Mouse (Mus musculus): ENCODE results near the gene Nf1. TPM values are rescaled to one million over a fixed set of nuclear protein-coding genes. Genes with fewer than 3 reads are reported as not detected.

The Nf1 gene
- polyA plus RNA-seq, 1 experiment: 0.20 TPM

- Histone ChIP-seq H3K36me3 (ENCODE audit: control insufficient read depth) (no peaks in the 10 kb centered on the region), H3K27me3 (ENCODE audit: control insufficient read depth) (no peaks in the 10 kb centered on the region), H3K9me3 (ENCODE audit: control insufficient read depth, low read length) (no peaks in the 10 kb centered on the region), H3K4me3 (replicated peaks) (no peak overlapping the region), H3K4me1 (ENCODE audit: control insufficient read depth) (no peaks in the 10 kb centered on the region)
- TF ChIP-seq GATA1 (IDR thresholded peaks at IDR 0.05; ENCODE audit: low read length) (no peak), TAL1 (IDR thresholded peaks at IDR 0.05; ENCODE audit: low read length) (no peak)
Observed at GRCm38 (mm10) chr11:79511970-79512369, 172.5 kb downstream of the Nf1 start.

GRCm38 (mm10) chr11:79515331-79515730 is 175.8 kb downstream of the Nf1 start:
- Histone ChIP-seq H3K4me1 (ENCODE audit: control insufficient read depth) (no peaks in the 10 kb centered on the region), H3K9me3 (ENCODE audit: control insufficient read depth, low read length) (no peaks in the 10 kb centered on the region), H3K4me3 (replicated peaks) (no peak overlapping the region), H3K36me3 (ENCODE audit: control insufficient read depth) (no peaks in the 10 kb centered on the region), H3K27me3 (ENCODE audit: control insufficient read depth) (no peaks in the 10 kb centered on the region)
- TF ChIP-seq GATA1 (IDR thresholded peaks at IDR 0.05; ENCODE audit: low read length) (no peak), TAL1 (IDR thresholded peaks at IDR 0.05; ENCODE audit: low read length) (no peak)

GRCm38 (mm10) chr11:79515798-79516197 is 176.3 kb downstream of the Nf1 start:
- H3K9me3 ChIP-seq (ENCODE audit: control insufficient read depth, low read length): no peaks in the 10 kb centered on the region
- H3K4me1 ChIP-seq (ENCODE audit: control insufficient read depth): no peaks in the 10 kb centered on the region
- no peaks in the 10 kb centered on the region for H3K36me3 ChIP-seq (ENCODE audit: control insufficient read depth)
- H3K4me3 ChIP-seq (replicated peaks): no peak overlapping the region
- H3K27me3 ChIP-seq (ENCODE audit: control insufficient read depth): no peaks in the 10 kb centered on the region
- no peak for TF ChIP-seq GATA1 (IDR thresholded peaks at IDR 0.05; ENCODE audit: low read length)
- TF ChIP-seq TAL1 (IDR thresholded peaks at IDR 0.05; ENCODE audit: low read length): no peak

- Histone ChIP-seq H3K4me1 (ENCODE audit: control insufficient read depth) (peaks cover 7% of the 10 kb centered on the region), H3K36me3 (ENCODE audit: control insufficient read depth) (no peaks in the 10 kb centered on the region), H3K4me3 (replicated peaks) (no peak overlapping the region), H3K9me3 (ENCODE audit: control insufficient read depth, low read length) (no peaks in the 10 kb centered on the region), H3K27me3 (ENCODE audit: control insufficient read depth) (no peaks in the 10 kb centered on the region)
- no peak for TF ChIP-seq GATA1 (IDR thresholded peaks at IDR 0.05; ENCODE audit: low read length)
- no peak for TF ChIP-seq TAL1 (IDR thresholded peaks at IDR 0.05; ENCODE audit: low read length)
Observed at GRCm38 (mm10) chr11:79519299-79519698, 179.8 kb downstream of the Nf1 start.

GRCm38 (mm10) chr11:79519878-79520291 is 180.4 kb downstream of the Nf1 start:
- peaks cover 7% of the 10 kb centered on the region for H3K4me1 ChIP-seq (ENCODE audit: control insufficient read depth)
- H3K9me3 ChIP-seq (ENCODE audit: control insufficient read depth, low read length): no peaks in the 10 kb centered on the region
- no peaks in the 10 kb centered on the region for H3K36me3 ChIP-seq (ENCODE audit: control insufficient read depth)
- TF ChIP-seq GATA1 (IDR thresholded peaks at IDR 0.05; ENCODE audit: low read length): no peak
- TF ChIP-seq TAL1 (IDR thresholded peaks at IDR 0.05; ENCODE audit: low read length): no peak
- no peak overlapping the region for H3K4me3 ChIP-seq (replicated peaks)
- no peaks in the 10 kb centered on the region for H3K27me3 ChIP-seq (ENCODE audit: control insufficient read depth)

GRCm38 (mm10) chr11:79520772-79521171 is 181.3 kb downstream of the Nf1 start:
- Histone ChIP-seq H3K4me3 (replicated peaks) (no peak overlapping the region), H3K27me3 (ENCODE audit: control insufficient read depth) (no peaks in the 10 kb centered on the region), H3K4me1 (ENCODE audit: control insufficient read depth) (peaks cover 7% of the 10 kb centered on the region), H3K36me3 (ENCODE audit: control insufficient read depth) (no peaks in the 10 kb centered on the region), H3K9me3 (ENCODE audit: control insufficient read depth, low read length) (no peaks in the 10 kb centered on the region)
- TF ChIP-seq GATA1 (IDR thresholded peaks at IDR 0.05; ENCODE audit: low read length): no peak
- no peak for TF ChIP-seq TAL1 (IDR thresholded peaks at IDR 0.05; ENCODE audit: low read length)

- TF ChIP-seq TAL1 (IDR thresholded peaks at IDR 0.05; ENCODE audit: low read length) (no peak), GATA1 (IDR thresholded peaks at IDR 0.05; ENCODE audit: low read length) (no peak)
- peaks cover 8% of the 10 kb centered on the region for H3K4me1 ChIP-seq (ENCODE audit: control insufficient read depth)
- no peaks in the 10 kb centered on the region for H3K27me3 ChIP-seq (ENCODE audit: control insufficient read depth)
- no peaks in the 10 kb centered on the region for H3K9me3 ChIP-seq (ENCODE audit: control insufficient read depth, low read length)
- H3K36me3 ChIP-seq (ENCODE audit: control insufficient read depth): no peaks in the 10 kb centered on the region
- H3K4me3 ChIP-seq (replicated peaks): no peak overlapping the region
Observed at GRCm38 (mm10) chr11:79521930-79522329, 182.4 kb downstream of the Nf1 start.

- no peaks in the 10 kb centered on the region for H3K27me3 ChIP-seq (ENCODE audit: control insufficient read depth)
- H3K4me3 ChIP-seq (replicated peaks): no peak overlapping the region
- TF ChIP-seq TAL1 (IDR thresholded peaks at IDR 0.05; ENCODE audit: low read length): no peak
- TF ChIP-seq GATA1 (IDR thresholded peaks at IDR 0.05; ENCODE audit: low read length): no peak
- peaks cover 17% of the 10 kb centered on the region for H3K4me1 ChIP-seq (ENCODE audit: control insufficient read depth)
- H3K9me3 ChIP-seq (ENCODE audit: control insufficient read depth, low read length): no peaks in the 10 kb centered on the region
- H3K36me3 ChIP-seq (ENCODE audit: control insufficient read depth): no peaks in the 10 kb centered on the region
Observed at GRCm38 (mm10) chr11:79522944-79523343, 183.5 kb downstream of the Nf1 start.

- peak within 1 kb of the TSS; percentile 24 for H3K4me3 ChIP-seq (replicated peaks)
- TF ChIP-seq TAL1 (IDR thresholded peaks at IDR 0.05; ENCODE audit: low read length): no peak
- no peak for TF ChIP-seq GATA1 (IDR thresholded peaks at IDR 0.05; ENCODE audit: low read length)
- H3K9me3 ChIP-seq (ENCODE audit: control insufficient read depth, low read length): no peaks in the 10 kb centered on the region
- H3K36me3 ChIP-seq (ENCODE audit: control insufficient read depth): no peaks in the 10 kb centered on the region
- no peaks in the 10 kb centered on the region for H3K27me3 ChIP-seq (ENCODE audit: control insufficient read depth)
- H3K4me1 ChIP-seq (ENCODE audit: control insufficient read depth): peaks cover 19% of the 10 kb centered on the region
Observed at GRCm38 (mm10) chr11:79523560-79524309, 184.2 kb downstream of the Nf1 start, which contains the start of gene Evi2b. TSS of gene Evi2b (minus strand) at chr11:79523762.

GRCm38 (mm10) chr11:79524310-79524575 is 184.8 kb downstream of the Nf1 start:
- peaks cover 19% of the 10 kb centered on the region for H3K4me1 ChIP-seq (ENCODE audit: control insufficient read depth)

More at GRCm38 (mm10) chr11:79524310-79524575, 184.8 kb downstream of the Nf1 start:
- TF ChIP-seq TAL1 (IDR thresholded peaks at IDR 0.05; ENCODE audit: low read length): no peak
- no peak for TF ChIP-seq GATA1 (IDR thresholded peaks at IDR 0.05; ENCODE audit: low read length)
- H3K9me3 ChIP-seq (ENCODE audit: control insufficient read depth, low read length): no peaks in the 10 kb centered on the region
- no peaks in the 10 kb centered on the region for H3K27me3 ChIP-seq (ENCODE audit: control insufficient read depth)
- H3K4me3 ChIP-seq (replicated peaks): no peak overlapping the region
- H3K36me3 ChIP-seq (ENCODE audit: control insufficient read depth): no peaks in the 10 kb centered on the region

Measured in erythroblast, embryonic 14.5 days (primary cell).